Mouse (Mus musculus): Measurements from ENCODE around the gene Ace. TPM values are rescaled to one million over a fixed set of nuclear protein-coding genes. Genes with fewer than 3 reads are reported as not detected.

Ace gene
- polyA plus RNA-seq, 1 experiment from 2014 or later = 2.0 TPM

DNA sequence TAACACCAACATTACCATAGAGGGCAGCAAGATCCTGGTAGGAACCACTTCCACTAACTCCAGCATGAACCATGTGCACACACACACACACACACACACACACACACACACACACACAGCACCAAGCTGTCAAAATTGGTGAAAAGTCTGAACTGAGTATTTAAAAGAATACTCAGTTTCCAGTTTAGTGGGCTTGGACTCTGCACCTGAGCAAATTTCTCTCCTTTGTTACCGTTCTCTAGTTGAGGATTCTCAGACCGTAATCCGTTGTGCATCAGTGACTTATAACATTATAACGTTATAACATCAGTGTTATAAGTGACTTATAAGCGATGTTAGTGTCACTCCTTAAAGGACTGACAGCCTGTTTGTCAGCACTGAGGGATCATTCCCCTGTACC lies 7.9 kb downstream of the Ace start:
- WGBS = 82% methylated on average over 5 of the region's 5 CpGs
- no peak for ATAC-seq (ENCODE audit: insufficient number of reproducible peaks, insufficient read depth, low FRiP score, low read depth)
- H3K27me3 ChIP-seq (ENCODE audit: control insufficient read depth, insufficient read depth, low read length) = peaks cover 14% of the 10 kb centered on the region
- no peak overlapping the region for H3K27ac ChIP-seq (replicated peaks in 1 of 2; ENCODE audit: control insufficient read depth in 1 of 2, insufficient read depth in 1 of 2, low read depth in 2 of 2, low read length in 2 of 2)
- H3K36me3 ChIP-seq (ENCODE audit: control insufficient read depth, insufficient read depth, low read length) = no peaks in the 10 kb centered on the region
- no peak overlapping the region for H3K4me3 ChIP-seq (ENCODE audit: control insufficient read depth in 1 of 2, insufficient read depth in 1 of 2, low read depth in 1 of 2, low read length in 2 of 2)
- H3K4me1 ChIP-seq (ENCODE audit: control insufficient read depth in 2 of 2, insufficient read depth in 2 of 2, low read length in 2 of 2) = no peaks in the 10 kb centered on the region
- no peaks in the 10 kb centered on the region for H3K9me3 ChIP-seq (ENCODE audit: control insufficient read depth, low read length)
- H3K4me2 ChIP-seq (ENCODE audit: low read length) = no peak overlapping the region
- no peak overlapping the region for H3K9ac ChIP-seq (ENCODE audit: low read length)

DNA sequence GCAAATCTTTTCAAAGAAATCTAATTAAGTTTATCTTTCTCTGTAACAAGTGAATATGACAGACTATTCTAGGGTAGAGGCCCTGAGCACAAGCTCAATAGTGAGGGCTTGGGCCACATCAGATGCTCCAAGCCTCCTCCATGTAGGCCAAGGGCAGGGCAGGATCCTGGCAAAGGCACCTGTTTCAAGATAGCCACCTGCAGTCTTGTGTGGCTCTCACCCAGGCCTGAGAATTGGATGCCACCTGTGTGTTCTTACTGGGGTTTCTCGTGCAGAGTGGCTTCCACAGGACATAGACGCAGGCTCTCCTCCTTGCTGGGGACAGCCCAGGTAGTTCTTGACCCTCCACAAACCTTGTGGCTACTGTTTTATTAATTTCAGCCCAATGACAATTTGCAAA lies 10.5 kb downstream of the Ace start:
- no peak for ATAC-seq (ENCODE audit: insufficient number of reproducible peaks, insufficient read depth, low FRiP score, low read depth)
- WGBS = 69% methylated on average over 2 of the region's 2 CpGs
- no peak overlapping the region for H3K4me3 ChIP-seq (ENCODE audit: control insufficient read depth in 1 of 2, insufficient read depth in 1 of 2, low read depth in 1 of 2, low read length in 2 of 2)

DNA sequence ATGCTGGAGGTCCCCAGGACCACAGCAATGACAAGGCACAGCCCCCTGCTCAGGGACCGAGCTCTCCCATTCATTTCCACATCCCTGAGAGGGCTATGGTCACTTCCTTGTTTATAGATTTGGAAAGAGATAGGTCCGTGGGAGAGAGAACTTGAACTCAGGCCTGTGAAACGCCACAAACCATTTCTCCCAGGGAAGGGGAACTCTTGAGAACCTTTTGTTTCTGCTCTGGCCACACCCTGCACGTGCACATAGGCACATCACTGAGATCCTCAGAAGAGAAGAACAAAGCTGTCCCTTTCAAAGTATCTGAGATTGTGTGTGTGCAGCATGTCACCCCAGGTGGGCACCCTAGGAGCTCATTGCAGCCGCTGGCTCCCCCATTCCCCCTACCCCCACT lies 10.9 kb downstream of the Ace start:
- Histone ChIP-seq H3K27ac (replicated peaks in 1 of 2; ENCODE audit: control insufficient read depth in 1 of 2, insufficient read depth in 1 of 2, low read depth in 2 of 2, low read length in 2 of 2) (no peak overlapping the region), H3K4me2 (ENCODE audit: low read length) (no peak overlapping the region), H3K4me1 (ENCODE audit: control insufficient read depth in 2 of 2, insufficient read depth in 2 of 2, low read length in 2 of 2) (no peaks in the 10 kb centered on the region), H3K9me3 (ENCODE audit: control insufficient read depth, low read length) (no peaks in the 10 kb centered on the region), H3K4me3 (ENCODE audit: control insufficient read depth in 1 of 2, insufficient read depth in 1 of 2, low read depth in 1 of 2, low read length in 2 of 2) (no peak overlapping the region), H3K36me3 (ENCODE audit: control insufficient read depth, insufficient read depth, low read length) (no peaks in the 10 kb centered on the region), H3K27me3 (ENCODE audit: control insufficient read depth, insufficient read depth, low read length) (peaks cover 2% of the 10 kb centered on the region; the same call in 1 of the 2 replicates), H3K9ac (ENCODE audit: low read length) (no peak overlapping the region)
- 56% methylated on average over 5 of the region's 5 CpGs for WGBS
- ATAC-seq (ENCODE audit: insufficient number of reproducible peaks, insufficient read depth, low FRiP score, low read depth) = no peak

More for the DNA sequence above, 10.5 kb downstream of the Ace start:
- Histone ChIP-seq H3K9ac (ENCODE audit: low read length) (no peak overlapping the region), H3K27me3 (ENCODE audit: control insufficient read depth, insufficient read depth, low read length) (peaks cover 6% of the 10 kb centered on the region), H3K36me3 (ENCODE audit: control insufficient read depth, insufficient read depth, low read length) (no peaks in the 10 kb centered on the region), H3K4me1 (ENCODE audit: control insufficient read depth in 2 of 2, insufficient read depth in 2 of 2, low read length in 2 of 2) (no peaks in the 10 kb centered on the region), H3K9me3 (ENCODE audit: control insufficient read depth, low read length) (no peaks in the 10 kb centered on the region), H3K4me2 (ENCODE audit: low read length) (no peak overlapping the region), H3K27ac (replicated peaks in 1 of 2; ENCODE audit: control insufficient read depth in 1 of 2, insufficient read depth in 1 of 2, low read depth in 2 of 2, low read length in 2 of 2) (no peak overlapping the region)

DNA sequence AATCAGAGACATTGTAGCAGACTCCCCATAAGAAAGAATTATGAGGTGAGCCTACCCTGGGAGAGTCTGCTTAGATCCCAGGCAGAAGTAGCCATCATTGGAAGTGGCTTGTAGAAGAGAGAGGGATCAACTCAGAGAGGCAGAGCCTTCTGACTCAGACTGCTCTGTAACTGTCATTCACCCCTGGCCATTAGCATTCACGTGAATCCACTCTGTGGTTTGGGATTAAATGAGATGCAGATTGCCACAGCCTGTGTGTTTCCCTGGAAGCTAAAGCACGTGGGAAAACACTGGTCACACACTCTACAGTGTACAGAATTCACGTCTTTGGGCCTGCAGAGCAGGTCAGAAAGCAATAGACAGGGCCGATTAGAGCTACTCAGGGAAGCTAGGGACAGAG lies 16.7 kb downstream of the Ace start:
- Histone ChIP-seq H3K36me3 (ENCODE audit: control insufficient read depth, insufficient read depth, low read length) (no peaks in the 10 kb centered on the region), H3K4me2 (ENCODE audit: low read length) (no peak overlapping the region), H3K9me3 (ENCODE audit: control insufficient read depth, low read length) (no peaks in the 10 kb centered on the region), H3K9ac (ENCODE audit: low read length) (no peak overlapping the region), H3K27ac (replicated peaks in 1 of 2; ENCODE audit: control insufficient read depth in 1 of 2, insufficient read depth in 1 of 2, low read depth in 2 of 2, low read length in 2 of 2) (no peak overlapping the region), H3K4me3 (ENCODE audit: control insufficient read depth in 1 of 2, insufficient read depth in 1 of 2, low read depth in 1 of 2, low read length in 2 of 2) (no peak overlapping the region), H3K4me1 (ENCODE audit: control insufficient read depth in 2 of 2, insufficient read depth in 2 of 2, low read length in 2 of 2) (peaks cover 3 to 4% of the 10 kb centered on the region in 2 experiments; a peak in 2 of 4 replicates), H3K27me3 (ENCODE audit: control insufficient read depth, insufficient read depth, low read length) (no peaks in the 10 kb centered on the region; the same call in 1 of the 2 replicates)
- no peak for ATAC-seq (ENCODE audit: insufficient number of reproducible peaks, insufficient read depth, low FRiP score, low read depth)
- WGBS = 58% methylated on average over 4 of the region's 4 CpGs

DNA sequence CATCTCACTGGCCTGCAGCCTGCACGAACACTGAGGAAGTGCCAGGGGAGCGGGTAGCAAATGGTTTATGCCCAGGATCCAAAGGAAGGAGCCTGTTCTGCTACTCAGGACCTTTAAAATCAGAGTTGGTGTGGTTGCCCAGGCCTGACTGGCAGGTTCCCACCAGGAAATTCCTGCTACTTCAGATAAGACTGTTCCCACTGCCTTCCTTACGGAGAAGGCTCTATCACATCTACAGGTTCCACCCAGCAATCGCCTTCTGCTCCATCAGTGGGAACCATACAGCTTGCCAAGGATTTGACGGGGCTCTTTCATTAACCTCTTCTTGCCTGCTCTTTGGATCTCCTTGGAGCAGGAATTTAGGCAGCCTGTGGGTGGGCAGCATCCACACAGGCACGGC lies 19.7 kb downstream of the Ace start:
- no peaks in the 10 kb centered on the region for H3K27me3 ChIP-seq (ENCODE audit: control insufficient read depth, insufficient read depth, low read length)
- no peaks in the 10 kb centered on the region for H3K36me3 ChIP-seq (ENCODE audit: control insufficient read depth, insufficient read depth, low read length)
- 47% methylated on average over 6 of the region's 6 CpGs for WGBS
- H3K9me3 ChIP-seq (ENCODE audit: control insufficient read depth, low read length) = no peaks in the 10 kb centered on the region
- ATAC-seq (ENCODE audit: insufficient number of reproducible peaks, insufficient read depth, low FRiP score, low read depth) = no peak
- H3K4me1 ChIP-seq (ENCODE audit: control insufficient read depth in 2 of 2, insufficient read depth in 2 of 2, low read length in 2 of 2) = peaks cover 3 to 4% of the 10 kb centered on the region in 2 experiments; a peak in 2 of 4 replicates
- no peak overlapping the region for H3K4me2 ChIP-seq (ENCODE audit: low read length)
- no peak overlapping the region for H3K9ac ChIP-seq (ENCODE audit: low read length)
- H3K4me3 ChIP-seq (ENCODE audit: control insufficient read depth in 1 of 2, insufficient read depth in 1 of 2, low read depth in 1 of 2, low read length in 2 of 2) = no peak overlapping the region
- no peak overlapping the region for H3K27ac ChIP-seq (replicated peaks in 1 of 2; ENCODE audit: control insufficient read depth in 1 of 2, insufficient read depth in 1 of 2, low read depth in 2 of 2, low read length in 2 of 2)

DNA sequence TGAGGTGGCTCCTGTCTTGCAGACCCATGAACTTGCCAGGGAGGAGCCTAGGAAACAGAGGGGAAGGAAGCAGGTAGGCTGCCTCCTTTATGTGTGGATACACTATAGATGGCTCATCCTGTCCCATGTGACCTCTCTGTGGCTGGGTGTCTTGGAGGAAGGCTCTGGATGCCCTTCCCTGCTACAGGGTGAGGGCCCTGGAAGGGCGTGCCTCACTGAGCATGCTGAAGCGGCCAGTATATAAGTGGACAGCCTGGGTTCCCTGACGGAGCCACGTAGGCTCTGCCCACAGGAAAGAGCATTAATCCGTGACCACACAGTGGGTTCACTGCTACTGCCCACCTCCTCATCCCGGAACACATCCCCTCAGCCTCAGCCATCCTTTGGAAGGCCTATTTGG lies 21.7 kb downstream of the Ace start:
- no peak for ATAC-seq (ENCODE audit: insufficient number of reproducible peaks, insufficient read depth, low FRiP score, low read depth)
- H3K9me3 ChIP-seq (ENCODE audit: control insufficient read depth, low read length) = no peaks in the 10 kb centered on the region
- H3K27me3 ChIP-seq (ENCODE audit: control insufficient read depth, insufficient read depth, low read length) = no peaks in the 10 kb centered on the region
- H3K36me3 ChIP-seq (ENCODE audit: control insufficient read depth, insufficient read depth, low read length) = no peaks in the 10 kb centered on the region
- H3K4me1 ChIP-seq (ENCODE audit: control insufficient read depth in 2 of 2, insufficient read depth in 2 of 2, low read length in 2 of 2) = peaks cover 3 to 4% of the 10 kb centered on the region in 2 experiments; a peak in 2 of 4 replicates
- H3K9ac ChIP-seq (ENCODE audit: low read length) = no peak overlapping the region
- H3K4me3 ChIP-seq (ENCODE audit: control insufficient read depth in 1 of 2, insufficient read depth in 1 of 2, low read depth in 1 of 2, low read length in 2 of 2) = no peak overlapping the region
- 74% methylated on average over 6 of the region's 6 CpGs for WGBS
- no peak overlapping the region for H3K27ac ChIP-seq (replicated peaks in 1 of 2; ENCODE audit: control insufficient read depth in 1 of 2, insufficient read depth in 1 of 2, low read depth in 2 of 2, low read length in 2 of 2)
- H3K4me2 ChIP-seq (ENCODE audit: low read length) = no peak overlapping the region

DNA sequence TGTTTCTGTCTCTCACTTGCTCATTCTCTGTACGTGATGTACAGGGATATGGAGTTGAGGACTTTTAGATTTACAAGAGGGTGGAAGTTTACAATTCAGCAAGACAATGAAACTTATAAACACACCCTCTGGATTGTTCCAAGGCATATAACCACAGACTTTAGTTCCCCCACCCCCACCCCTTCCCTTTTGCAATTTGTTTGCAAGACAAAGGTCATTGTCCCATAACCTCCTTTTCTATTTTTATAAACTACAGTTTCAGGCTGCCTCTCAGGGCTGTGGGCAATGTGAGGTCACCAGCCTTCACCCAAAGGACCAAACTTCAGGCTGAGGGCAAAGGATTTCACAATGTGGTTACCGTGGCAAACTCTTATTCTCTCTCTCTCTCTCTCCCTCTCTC lies 22.5 kb downstream of the Ace start:
- Histone ChIP-seq H3K4me1 (ENCODE audit: control insufficient read depth in 2 of 2, insufficient read depth in 2 of 2, low read length in 2 of 2) (peaks cover 3 to 4% of the 10 kb centered on the region in 2 experiments; a peak in 2 of 4 replicates), H3K27me3 (ENCODE audit: control insufficient read depth, insufficient read depth, low read length) (no peaks in the 10 kb centered on the region; the same call in 1 of the 2 replicates), H3K27ac (replicated peaks in 1 of 2; ENCODE audit: control insufficient read depth in 1 of 2, insufficient read depth in 1 of 2, low read depth in 2 of 2, low read length in 2 of 2) (no peak overlapping the region), H3K4me3 (ENCODE audit: control insufficient read depth in 1 of 2, insufficient read depth in 1 of 2, low read depth in 1 of 2, low read length in 2 of 2) (no peak overlapping the region), H3K4me2 (ENCODE audit: low read length) (no peak overlapping the region), H3K9ac (ENCODE audit: low read length) (no peak overlapping the region), H3K9me3 (ENCODE audit: control insufficient read depth, low read length) (no peaks in the 10 kb centered on the region), H3K36me3 (ENCODE audit: control insufficient read depth, insufficient read depth, low read length) (no peaks in the 10 kb centered on the region)
- ATAC-seq (ENCODE audit: insufficient number of reproducible peaks, insufficient read depth, low FRiP score, low read depth) = no peak
- 49% methylated on average over 2 of the region's 2 CpGs for WGBS

DNA sequence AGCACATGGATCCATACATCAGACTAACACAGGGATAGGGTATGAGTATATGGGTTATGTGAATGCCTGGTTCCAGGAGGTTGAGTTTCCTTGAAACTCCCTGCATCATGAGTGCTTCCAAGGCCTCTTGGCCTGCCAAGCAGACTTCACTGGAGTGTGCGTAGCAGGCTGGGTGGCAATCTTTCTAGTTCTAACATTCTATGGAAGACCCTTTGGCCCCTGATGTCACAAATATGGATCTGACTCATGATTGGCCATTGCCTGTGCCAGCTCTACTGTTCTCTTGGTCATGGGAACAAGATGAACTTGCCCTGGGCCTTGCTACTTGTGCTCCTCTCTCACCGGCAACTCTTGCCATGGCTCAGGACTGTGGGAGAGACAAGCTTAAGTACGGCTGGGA lies 26.6 kb downstream of the Ace start, which contains the start of gene Ace3:
Ace3 (plus strand) TSS at position 301 of the 400 bp plus-strand sequence.
- Histone ChIP-seq H3K9me3 (ENCODE audit: control insufficient read depth, low read length) (no peaks in the 10 kb centered on the region), H3K9ac (ENCODE audit: low read length) (no peak within 1 kb of the TSS), H3K4me1 (ENCODE audit: control insufficient read depth in 2 of 2, insufficient read depth in 2 of 2, low read length in 2 of 2) (no peaks in the 10 kb centered on the region), H3K27ac (replicated peaks in 1 of 2; ENCODE audit: control insufficient read depth in 1 of 2, insufficient read depth in 1 of 2, low read depth in 2 of 2, low read length in 2 of 2) (no peak within 1 kb of the TSS), H3K4me3 (ENCODE audit: control insufficient read depth in 1 of 2, insufficient read depth in 1 of 2, low read depth in 1 of 2, low read length in 2 of 2) (no peak within 1 kb of the TSS), H3K27me3 (ENCODE audit: control insufficient read depth, insufficient read depth, low read length) (no peaks in the 10 kb centered on the region; the same call in 1 of the 2 replicates), H3K4me2 (ENCODE audit: low read length) (no peak within 1 kb of the TSS), H3K36me3 (ENCODE audit: control insufficient read depth, insufficient read depth, low read length) (no peaks in the 10 kb centered on the region)
- WGBS = 85% methylated on average over 3 of the region's 3 CpGs
- no peak for ATAC-seq (ENCODE audit: insufficient number of reproducible peaks, insufficient read depth, low FRiP score, low read depth)
